In genomic region chr6:113487125-113487576, GRCm38 (mm10) we compare ENCODE assay signal across 10 mouse cellular contexts. TPM values are rescaled to one million over a fixed set of nuclear protein-coding genes. Genes with fewer than 3 reads are reported as not detected.
A peak's percentile ranks its signal among the peaks of the same experiment; 100 is the strongest.
DNase-seq lines count a peak whose midpoint lies in the region; ATAC-seq and TF ChIP-seq lines count a peak whose summit lies in the region.
"Had no signal": no experiment of that assay in that cellular context is flagged by ENCODE, and none has a peak within 500 bp of the region (broad histone marks: within the 10 kb centered on the region; RNA-seq: fewer than 3 reads in every experiment).

No protein-coding gene starts in this region.

- ATAC-seq in embryonic facial prominence, embryonic 11.5 days (replicated peaks; ENCODE audit: insufficient number of reproducible peaks, low FRiP score, low TSS enrichment, low read depth): no peak
- ATAC-seq: midbrain, embryonic 16.5 days had no signal

- TF ChIP-seq CTCF in C2C12 (IDR thresholded peaks at IDR 0.05; ENCODE audit: control insufficient read depth, insufficient read depth, insufficient read length): no peak
- TF ChIP-seq CTCF in lung, adult 2 months (IDR thresholded peaks at IDR 0.05; ENCODE audit: insufficient read depth, low read length): no peak

- no peak overlapping the region for H3K4me2 ChIP-seq in embryonic facial prominence, embryonic 11.5 days (ENCODE audit: low read depth, low read length)

- H3K79me2 ChIP-seq in C2C12 (ENCODE audit: control insufficient read depth, insufficient read depth): no peaks in the 10 kb centered on the region

- peak; percentile 47 for DNase-seq in gastrocnemius, postnatal 25 days
- DNase-seq in gastrocnemius, postnatal 36 days: no peak
- DNase-seq in embryonic facial prominence, embryonic 11.5 days (ENCODE audit: low spot score): peak; percentile 86
- DNase-seq in lung, adult 2 months: peak; percentile 26
- no peak for DNase-seq in cerebellum, adult 11 months
- DNase-seq in left cerebral cortex, adult 8-10 months (ENCODE audit: low spot score in 2 of 2): no peak
- no peak for DNase-seq in cerebellum, postnatal 14 days
- DNase-seq: gastrocnemius, postnatal 14 days had no signal

- no peak overlapping the region for H3K27ac ChIP-seq in embryonic facial prominence, embryonic 11.5 days (replicated peaks; ENCODE audit: low read depth, low read length)

- TF ChIP-seq POLR2A in lung, adult 2 months (IDR thresholded peaks at IDR 0.05; ENCODE audit: borderline replicate concordance, extremely low read depth, low read depth, low read length): no peak

- intact Hi-C loops in gastrocnemius, postnatal 36 days (cut with DNase I): no loop called here

- H3K4me3 ChIP-seq in C2C12 (ENCODE audit: insufficient read depth, poor library complexity, severe bottlenecking): no peak overlapping the region
- no peak overlapping the region for H3K4me3 ChIP-seq in embryonic facial prominence, embryonic 11.5 days (ENCODE audit: low read depth, low read length)
- no peak overlapping the region for H3K4me3 ChIP-seq in lung, adult 2 months (replicated peaks; ENCODE audit: extremely low read depth, low read depth, low read length)

- no peaks in the 10 kb centered on the region for H3K79me3 ChIP-seq in C2C12 (ENCODE audit: low read depth)

- peaks cover 16% of the 10 kb centered on the region for H3K36me3 ChIP-seq in C2C12 (ENCODE audit: control insufficient read depth, insufficient read depth)
- H3K36me3 ChIP-seq in embryonic facial prominence, embryonic 11.5 days (replicated peaks; ENCODE audit: control insufficient read depth, insufficient read depth, low read depth, low read length): no peaks in the 10 kb centered on the region

- no peaks in the 10 kb centered on the region for H3K27me3 ChIP-seq in C2C12 (ENCODE audit: control insufficient read depth, insufficient read depth, insufficient read length)
- H3K27me3 ChIP-seq in embryonic facial prominence, embryonic 11.5 days (ENCODE audit: control insufficient read depth, insufficient read depth, low read length): peaks cover 7% of the 10 kb centered on the region

- H3ac ChIP-seq in C2C12 (ENCODE audit: control insufficient read depth, insufficient read length, low read depth): no peak overlapping the region

- WGBS in embryonic facial prominence, embryonic 11.5 days: 44% methylated on average over 7 of the region's 7 CpGs
- WGBS in lung, adult 2 months: 31% methylated on average over 7 of the region's 7 CpGs

- no peak overlapping the region for H3K9ac ChIP-seq in embryonic facial prominence, embryonic 11.5 days (replicated peaks; ENCODE audit: low read length)

- no peaks in the 10 kb centered on the region for H3K9me3 ChIP-seq in embryonic facial prominence, embryonic 11.5 days (replicated peaks; ENCODE audit: control insufficient read depth, low read length)

- peaks cover 4% of the 10 kb centered on the region; the same call in 1 of the 2 replicates for H3K4me1 ChIP-seq in embryonic facial prominence, embryonic 11.5 days (ENCODE audit: control insufficient read depth, insufficient read depth, low read length)
- H3K4me1 ChIP-seq in lung, adult 2 months (ENCODE audit: control insufficient read depth, insufficient read depth, low read length): peaks cover 4% of the 10 kb centered on the region; the same call in 1 of the 2 replicates

TF ChIP-seq in C2C12, 6 proteins besides CTCF, POLR2A, EP300 and RAD21:
- TF ChIP-seq MYOD1 (IDR thresholded peaks at IDR 0.05; ENCODE audit: control insufficient read depth, insufficient read length, low read depth): peak; percentile 81
- TF ChIP-seq MYOG (IDR thresholded peaks at IDR 0.05; ENCODE audit: control insufficient read depth, extremely low read depth, insufficient read length): no peak
- TF ChIP-seq USF1 (IDR thresholded peaks at IDR 0.05; ENCODE audit: low read depth): no peak
- no peak for TF ChIP-seq FOSL1 (IDR thresholded peaks at IDR 0.05; ENCODE audit: insufficient read depth, low read length, poor library complexity, severe bottlenecking)
- TF ChIP-seq MAX (IDR thresholded peaks at IDR 0.05): no peak
- peak; percentile 95 for TF ChIP-seq CEBPB (IDR thresholded peaks at IDR 0.05; ENCODE audit: low read depth)

RNA-seq across cellular contexts. Expression of gene Creld1, which starts 4.1 kb away (rescaled TPM):
- 10 to 100 TPM; 39.3 to 50.6 TPM for total RNA-seq in gastrocnemius, postnatal 25 days (2021)
- 10 to 100 TPM; 39.1 to 49.8 TPM for total RNA-seq in gastrocnemius, postnatal 36 days (2021)
- polyA plus RNA-seq in C2C12 (2012; fragmentation: generic; extraction: Trizol): 16.4 TPM
- polyA plus RNA-seq in embryonic facial prominence, embryonic 11.5 days (2014; fragmentation: Nextera tagmentation; extraction: Ambion mirVana): 13.1 and 16.2 TPM in 2 replicates
- polyA plus RNA-seq in lung, adult 2 months (2012; rRNA removed): 22.9 and 30.4 TPM in 2 replicates
- total RNA-seq in left cerebral cortex, adult 8-10 months (2022): 100 to 1,000 TPM in 3 of 4 experiments, 10 to 100 TPM in 1; 99.3 to 110 (median 105) TPM

RNA-seq across cellular contexts. Expression of gene Prrt3, which starts 14.6 kb away (rescaled TPM):
- under 1 TPM in 1 of 2 experiments, not detected in 1; 0.08 TPM for total RNA-seq in gastrocnemius, postnatal 25 days (2021)
- total RNA-seq in gastrocnemius, postnatal 36 days (2021): not detected
- 0.04 TPM for polyA plus RNA-seq in C2C12 (2012; fragmentation: generic; extraction: Trizol)
- polyA plus RNA-seq in embryonic facial prominence, embryonic 11.5 days (2014; fragmentation: Nextera tagmentation; extraction: Ambion mirVana): 0.90 and 1.3 TPM in 2 replicates
- 0.24 and 0.27 TPM in 2 replicates for polyA plus RNA-seq in lung, adult 2 months (2012; rRNA removed)
- total RNA-seq in left cerebral cortex, adult 8-10 months (2022): 10 to 100 TPM; 49.5 to 55.2 (median 53.5) TPM

RNA-seq across cellular contexts. Expression of gene Il17rc, which starts 15.9 kb away (rescaled TPM):
- 1 to 10 TPM; 6.0 to 8.0 TPM for total RNA-seq in gastrocnemius, postnatal 25 days (2021)
- total RNA-seq in gastrocnemius, postnatal 36 days (2021): 1 to 10 TPM; 3.8 to 5.1 TPM
- 36.2 TPM for polyA plus RNA-seq in C2C12 (2012; fragmentation: generic; extraction: Trizol)
- polyA plus RNA-seq in embryonic facial prominence, embryonic 11.5 days (2014; fragmentation: Nextera tagmentation; extraction: Ambion mirVana): 1.3 and 3.5 TPM in 2 replicates
- 75.5 and 100.0 TPM in 2 replicates for polyA plus RNA-seq in lung, adult 2 months (2012; rRNA removed)
- 1 to 10 TPM; 5.2 to 8.3 (median 5.6) TPM for total RNA-seq in left cerebral cortex, adult 8-10 months (2022)

RNA-seq across cellular contexts. Expression of gene Il17re, which starts 28.9 kb away (rescaled TPM):
- under 1 TPM in 1 of 2 experiments, not detected in 1; 0.16 TPM for total RNA-seq in gastrocnemius, postnatal 25 days (2021)
- total RNA-seq in gastrocnemius, postnatal 36 days (2021): under 1 TPM; 0.13 to 0.15 TPM
- not detected for polyA plus RNA-seq in C2C12 (2012; fragmentation: generic; extraction: Trizol)
- polyA plus RNA-seq in embryonic facial prominence, embryonic 11.5 days (2014; fragmentation: Nextera tagmentation; extraction: Ambion mirVana): 1.2 and 2.3 TPM in 2 replicates
- polyA plus RNA-seq in lung, adult 2 months (2012; rRNA removed): 57.2 and 62.4 TPM in 2 replicates
- under 1 TPM; 0.24 to 0.74 (median 0.58) TPM for total RNA-seq in left cerebral cortex, adult 8-10 months (2022)

RNA-seq across cellular contexts. Expression of gene Emc3, which starts 44.3 kb away (rescaled TPM):
- total RNA-seq in gastrocnemius, postnatal 25 days (2021): 10 to 100 TPM; 50.3 to 66.7 TPM
- 10 to 100 TPM; 52.9 to 55.7 TPM for total RNA-seq in gastrocnemius, postnatal 36 days (2021)
- 68.3 TPM for polyA plus RNA-seq in C2C12 (2012; fragmentation: generic; extraction: Trizol)
- 83.2 and 85.8 TPM in 2 replicates for polyA plus RNA-seq in embryonic facial prominence, embryonic 11.5 days (2014; fragmentation: Nextera tagmentation; extraction: Ambion mirVana)
- polyA plus RNA-seq in lung, adult 2 months (2012; rRNA removed): 42.0 and 51.5 TPM in 2 replicates
- 10 to 100 TPM; 67.2 to 73.2 (median 69.3) TPM for total RNA-seq in left cerebral cortex, adult 8-10 months (2022)

Comparison
In these comparisons a context has a peak if more than half of its experiments do, and no peak if none do; other contexts are left out.
1. DNase-seq: peak in gastrocnemius, postnatal 25 days (single experiment), embryonic facial prominence, embryonic 11.5 days (single experiment) and lung, adult 2 months (single experiment); none in gastrocnemius, postnatal 36 days (0 of 2), cerebellum, adult 11 months (single experiment), left cerebral cortex, adult 8-10 months (0 of 2) and cerebellum, postnatal 14 days (0 of 2).
2. RNA of gene Prrt3, which starts 14.6 kb away (total RNA-seq): 49.5 to 55.2 TPM in left cerebral cortex, adult 8-10 months; 0.08 TPM in gastrocnemius, postnatal 25 days and not detected in gastrocnemius, postnatal 36 days; every median in the first group is over 10 times any median in the second.